Mouse (Mus musculus): ENCODE results near the gene Ptpdc1.

DNA sequence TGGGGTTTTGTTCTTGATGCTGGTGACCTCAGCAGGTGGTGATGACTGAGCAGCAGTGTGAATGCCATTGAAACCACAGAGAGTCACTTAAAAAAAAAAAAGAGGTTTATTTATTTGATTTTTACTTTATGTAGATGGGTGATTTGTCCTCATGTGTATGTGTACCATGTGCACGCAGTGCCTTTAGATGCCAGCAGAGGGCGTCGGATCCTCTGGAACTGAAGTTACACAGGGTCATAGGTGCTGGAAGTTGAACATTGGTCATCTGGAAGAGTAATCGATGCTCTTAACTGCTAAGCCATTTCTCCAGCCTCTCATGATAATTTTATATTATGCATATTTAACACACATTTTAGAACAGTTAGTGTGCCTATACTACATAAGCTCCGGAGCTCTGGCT, 49.1 kb upstream of the Ptpdc1 start:
- TF ChIP-seq CTCF (IDR thresholded peaks at IDR 0.05; ENCODE audit: low read depth), result peak; percentile 49
- TF ChIP-seq EP300 (optimal IDR thresholded peaks at IDR 0.05), result no peak
